Mouse (Mus musculus): ENCODE measurements around the gene Ubc. TPM values are rescaled to one million over a fixed set of nuclear protein-coding genes. Genes with fewer than 3 reads are reported as not detected.

Gene Ubc
- total RNA-seq, 1 experiment from 2014 or later = 791 TPM

- no peak for ATAC-seq (replicated peaks; ENCODE audit: insufficient number of reproducible peaks, low FRiP score, low TSS enrichment, poor library complexity, severe bottlenecking)
Measured at GRCm38 (mm10) chr5:125385215-125385940, 4.6 kb downstream of the Ubc start.

GRCm38 (mm10) chr5:125384512-125385214, 5.3 kb downstream of the Ubc start:
- ATAC-seq (replicated peaks; ENCODE audit: insufficient number of reproducible peaks, low FRiP score, low TSS enrichment, poor library complexity, severe bottlenecking) = no peak

- no peak for ATAC-seq (replicated peaks; ENCODE audit: insufficient number of reproducible peaks, low FRiP score, low TSS enrichment, poor library complexity, severe bottlenecking)
Measured at GRCm38 (mm10) chr5:125383637-125384420, 6.2 kb downstream of the Ubc start.

GRCm38 (mm10) chr5:125382673-125383558, 7.1 kb downstream of the Ubc start:
- ATAC-seq (replicated peaks; ENCODE audit: insufficient number of reproducible peaks, low FRiP score, low TSS enrichment, poor library complexity, severe bottlenecking) = peak; percentile 67

GRCm38 (mm10) chr5:125381954-125382672, 7.9 kb downstream of the Ubc start:
- ATAC-seq (replicated peaks; ENCODE audit: insufficient number of reproducible peaks, low FRiP score, low TSS enrichment, poor library complexity, severe bottlenecking) = no peak

GRCm38 (mm10) chr5:125378919-125379318, 11.1 kb downstream of the Ubc start:
- ATAC-seq (replicated peaks; ENCODE audit: insufficient number of reproducible peaks, low FRiP score, low TSS enrichment, poor library complexity, severe bottlenecking) = no peak

- ATAC-seq (replicated peaks; ENCODE audit: insufficient number of reproducible peaks, low FRiP score, low TSS enrichment, poor library complexity, severe bottlenecking) = no peak; the same call in 1 of the 2 replicates
Measured at GRCm38 (mm10) chr5:125377214-125377613, 12.8 kb downstream of the Ubc start.

- ATAC-seq (replicated peaks; ENCODE audit: insufficient number of reproducible peaks, low FRiP score, low TSS enrichment, poor library complexity, severe bottlenecking) = no peak
Measured at GRCm38 (mm10) chr5:125375871-125376270, 14.1 kb downstream of the Ubc start.

GRCm38 (mm10) chr5:125372027-125372426, 18.0 kb downstream of the Ubc start:
- no peak for ATAC-seq (replicated peaks; ENCODE audit: insufficient number of reproducible peaks, low FRiP score, low TSS enrichment, poor library complexity, severe bottlenecking)

GRCm38 (mm10) chr5:125370950-125371693, 18.9 kb downstream of the Ubc start:
- no peak for ATAC-seq (replicated peaks; ENCODE audit: insufficient number of reproducible peaks, low FRiP score, low TSS enrichment, poor library complexity, severe bottlenecking)

GRCm38 (mm10) chr5:125368568-125368967, 21.4 kb downstream of the Ubc start:
- peak; percentile 82 for ATAC-seq (replicated peaks; ENCODE audit: insufficient number of reproducible peaks, low FRiP score, low TSS enrichment, poor library complexity, severe bottlenecking)

GRCm38 (mm10) chr5:125368156-125368555, 21.8 kb downstream of the Ubc start:
- ATAC-seq (replicated peaks; ENCODE audit: insufficient number of reproducible peaks, low FRiP score, low TSS enrichment, poor library complexity, severe bottlenecking) = peak; percentile 55

GRCm38 (mm10) chr5:125364851-125365429, 25.1 kb downstream of the Ubc start:
- ATAC-seq (replicated peaks; ENCODE audit: insufficient number of reproducible peaks, low FRiP score, low TSS enrichment, poor library complexity, severe bottlenecking) = no peak

- no peak for ATAC-seq (replicated peaks; ENCODE audit: insufficient number of reproducible peaks, low FRiP score, low TSS enrichment, poor library complexity, severe bottlenecking)
Measured at GRCm38 (mm10) chr5:125363894-125364293, 26.1 kb downstream of the Ubc start.

GRCm38 (mm10) chr5:125360981-125361510, 29.0 kb downstream of the Ubc start:
- ATAC-seq (replicated peaks; ENCODE audit: insufficient number of reproducible peaks, low FRiP score, low TSS enrichment, poor library complexity, severe bottlenecking) = no peak

- no peak for ATAC-seq (replicated peaks; ENCODE audit: insufficient number of reproducible peaks, low FRiP score, low TSS enrichment, poor library complexity, severe bottlenecking)
Measured at GRCm38 (mm10) chr5:125360566-125360965, 29.4 kb downstream of the Ubc start.

GRCm38 (mm10) chr5:125358270-125358608, 31.8 kb downstream of the Ubc start:
- peak; percentile 94 for ATAC-seq (replicated peaks; ENCODE audit: insufficient number of reproducible peaks, low FRiP score, low TSS enrichment, poor library complexity, severe bottlenecking)

Data from monocyte, adult 5-6 weeks (primary cell).